ENCODE assay signal across 33 mouse cellular contexts in genomic region chr9:66368890-66369433, GRCm38 (mm10). TPM values are rescaled to one million over a fixed set of nuclear protein-coding genes. Genes with fewer than 3 reads are reported as not detected.
DNase-seq lines count a peak whose midpoint lies in the region; TF ChIP-seq lines count a peak whose summit lies in the region.
"Had no signal": no experiment of that assay in that cellular context is flagged by ENCODE, and none has a peak within 500 bp of the region (broad histone marks: within the 10 kb centered on the region; RNA-seq: fewer than 3 reads in every experiment).

No protein-coding gene starts in this region.

- no peak for DNase-seq in gastrocnemius, adult 2 months
- DNase-seq in gastrocnemius, postnatal 36 days: no peak
- peak; percentile 37 for DNase-seq in CD4-positive, CD25-positive, alpha-beta regulatory T cell, adult 2 months (ENCODE audit: low read depth, low spot score)
- peak; percentile 38 for DNase-seq in T-cell, adult 2 months (ENCODE audit: low spot score)
- peak; percentile 57 for DNase-seq in naive thymus-derived CD4-positive, alpha-beta T cell, adult 2 months (ENCODE audit: low read depth)
- no peak for DNase-seq in layer of hippocampus, postnatal 25 days (ENCODE audit: extremely low spot score in 1 of 2, low spot score in 1 of 2)
- DNase-seq in frontal cortex, postnatal 25 days (ENCODE audit: low spot score in 2 of 2): no peak
- DNase-seq: adrenal gland, adult 2 months; adrenal gland, postnatal 36 days; B cell, adult 2 months; cerebellum, adult 2 months; cerebellum, postnatal 14 days; gastrocnemius, postnatal 10 days; heart, postnatal 14 days; kidney, adult 2 months; kidney, postnatal 4 days; layer of hippocampus, postnatal 36 days; lung, adult 2 months; lung, postnatal 14 days; retina, postnatal 1 day; right cerebral cortex, postnatal 14 days; thymus, postnatal 25 days had no signal

- peak overlapping the region; percentile 73 for H3K27ac ChIP-seq in gastrocnemius, adult 2 months
- H3K27ac ChIP-seq: embryonic facial prominence, embryonic 15.5 days; forebrain, embryonic 13.5 days; hindbrain, embryonic 10.5 days; intestine, embryonic 15.5 days; kidney, postnatal 0 days; limb, embryonic 10.5 days; limb, embryonic 15.5 days; liver, embryonic 14.5 days; midbrain, embryonic 12.5 days; neural tube, embryonic 15.5 days; stomach, embryonic 15.5 days had no signal

- no peak overlapping the region for H3K4me3 ChIP-seq in gastrocnemius, adult 2 months
- H3K4me3 ChIP-seq: embryonic facial prominence, embryonic 15.5 days; forebrain, embryonic 13.5 days; hindbrain, embryonic 10.5 days; intestine, embryonic 15.5 days; limb, embryonic 10.5 days; limb, embryonic 15.5 days; midbrain, embryonic 12.5 days; neural tube, embryonic 15.5 days; stomach, embryonic 15.5 days had no signal

- TF ChIP-seq CTCF in gastrocnemius, adult 2 months (IDR thresholded peaks at IDR 0.05): no peak

- intact Hi-C loops in gastrocnemius, adult 2 months (cut with DNase I): no loop called here
- intact Hi-C loops in gastrocnemius, postnatal 36 days (cut with DNase I): no loop called here

RNA-seq across cellular contexts. Expression of gene Herc1, which starts 18.7 kb away (rescaled TPM):
- 10 to 100 TPM; 33.7 to 38.4 TPM for total RNA-seq in gastrocnemius, adult 2 months (2021)
- total RNA-seq in gastrocnemius, postnatal 36 days (2021): 10 to 100 TPM; 27.7 to 32.1 TPM
- 100 to 1,000 TPM in 1 of 2 experiments, 10 to 100 TPM in 1; 95.4 to 121 TPM for total RNA-seq in layer of hippocampus, postnatal 25 days (2021)

Comparison
In these comparisons a context has a peak if more than half of its experiments do, and no peak if none do; other contexts are left out.
1. DNase-seq: peak in CD4-positive, CD25-positive, alpha-beta regulatory T cell, adult 2 months (single experiment), T-cell, adult 2 months (single experiment) and naive thymus-derived CD4-positive, alpha-beta T cell, adult 2 months (single experiment); none in gastrocnemius, adult 2 months (single experiment), gastrocnemius, postnatal 36 days (0 of 2), layer of hippocampus, postnatal 25 days (0 of 2) and frontal cortex, postnatal 25 days (0 of 2).